Mouse (Mus musculus): ENCODE data around the gene Fastkd1. TPM values are rescaled to one million over a fixed set of nuclear protein-coding genes. Genes with fewer than 3 reads are reported as not detected.

Fastkd1 gene
- 1 to 10 TPM; 4.8 to 5.3 TPM for total RNA-seq (2023)

GRCm38 (mm10) chr2:69712981-69713625 is at the start of gene Fastkd1:
Fastkd1 (minus strand) TSS chr2:69713516.

GRCm38 (mm10) chr2:69722273-69722649 is 8.9 kb upstream of the Fastkd1 start, which contains the start of gene Ppig:
Ppig (plus strand) TSS chr2:69722545.

GRCm38 (mm10) chr2:69669853-69670252 is 43.5 kb downstream of the Fastkd1 start, which contains the start of gene Klhl41:
Klhl41 (plus strand) TSS chr2:69670120.

GRCm38 (mm10) chr2:69646726-69647490 is 66.4 kb downstream of the Fastkd1 start, which contains the start of gene Bbs5:
Bbs5 (plus strand) TSS chr2:69647171.

Other genes starting within 250 kb of the Fastkd1 start
- gene Lrp2, start 127.5 kb downstream of the Fastkd1 start, total RNA-seq (2023), result not detected
- under 1 TPM; 0.68 to 0.90 TPM for gene Bbs5, start 66.3 kb downstream of the Fastkd1 start, total RNA-seq (2023)
- gene Klhl41, start 43.4 kb downstream of the Fastkd1 start, total RNA-seq (2023), result under 1 TPM; 0.20 to 0.31 TPM
- gene Ppig, start 9.0 kb upstream of the Fastkd1 start, total RNA-seq (2023), result 10 to 100 TPM; 51.0 to 60.3 TPM
- 1 to 10 TPM in 1 of 2 experiments, under 1 TPM in 1; 0.51 to 1.4 TPM for gene Ccdc173, start 76.1 kb upstream of the Fastkd1 start, total RNA-seq (2023)
- gene Phospho2, start 76.1 kb upstream of the Fastkd1 start, total RNA-seq (2023), result 10 to 100 TPM; 18.6 to 21.2 TPM
- gene Klhl23, start 108.4 kb upstream of the Fastkd1 start, total RNA-seq (2023), result 1 to 10 TPM; 6.0 to 8.3 TPM
- gene Ssb, start 148.0 kb upstream of the Fastkd1 start, total RNA-seq (2023), result 10 to 100 TPM; 89.0 to 98.2 TPM
- gene Mettl5, start 172.1 kb upstream of the Fastkd1 start, total RNA-seq (2023), result 10 to 100 TPM in 1 of 2 experiments, 1 to 10 TPM in 1; 9.4 to 10.0 TPM
- 10 to 100 TPM; 40.7 to 41.2 TPM for gene Ubr3, start 183.7 kb upstream of the Fastkd1 start, total RNA-seq (2023)

Data from neutrophil, adult 83 days (primary cell).